Mouse (Mus musculus): ENCODE measurements around the gene Krt39.

GRCm38 (mm10) chr11:99489233-99489632 lies 31.9 kb downstream of the Krt39 start:
- TF ChIP-seq POLR2A (IDR thresholded peaks at IDR 0.05; ENCODE audit: control insufficient read depth, low read depth, low read length) (no peak), CTCF (IDR thresholded peaks at IDR 0.05; ENCODE audit: control insufficient read depth, insufficient read depth, insufficient replicate concordance, low read depth, low read length) (no peak)

Measured in testis, adult 2 months (tissue).